Mouse (Mus musculus) v-Abl transformed pro-B cells (cell line): ENCODE measurements at regions not wholly inside any gene's neighbourhood (a gene's known extent, or its start where the extent isn't known, plus 50 kb on each side); places are given as distances from the start of the nearest gene placed in this dataset.

Source experiments
- in situ Hi-C, 2 experiments: fragments of 400-800 bp; cut with MboI; formaldehyde crosslinking; loops; one replicate each; pipeline ENCODE4 v1.15.1; 2025; ENCODE audit not compliant: unreplicated experiment in 2 of 2

GRCm38 (mm10) chr10:22921035-22921965 is 101.3 kb upstream of the Tcf21 start:
- in situ Hi-C loops = no loop called here

GRCm38 (mm10) chr10:22919869-22920268 is 99.9 kb upstream of the Tcf21 start:
- in situ Hi-C loops = no loop called here

DNA sequence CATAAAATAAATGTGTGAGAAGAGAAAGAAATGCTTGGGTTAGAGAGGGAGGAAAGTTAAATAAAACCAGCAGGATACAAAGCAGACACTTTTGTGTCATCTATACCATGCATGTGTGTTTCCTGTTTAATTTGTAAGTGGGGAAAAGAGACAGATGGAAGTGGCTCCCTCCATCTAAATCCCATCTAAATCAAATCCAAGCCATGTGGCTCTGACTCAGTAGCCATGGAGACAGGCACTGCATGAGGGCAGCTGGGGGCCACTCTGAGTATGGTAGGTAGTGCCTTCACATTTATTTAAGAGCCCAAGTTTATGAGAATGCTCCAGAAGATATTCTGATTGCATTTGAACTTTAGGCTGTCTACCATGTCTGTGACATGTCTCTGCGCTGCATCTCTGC is 97.8 kb upstream of the Tcf21 start:
- in situ Hi-C loops = no loop called here

GRCm38 (mm10) chr10:22915785-22916514 is 96.0 kb upstream of the Tcf21 start:
- in situ Hi-C loops = no loop called here

DNA sequence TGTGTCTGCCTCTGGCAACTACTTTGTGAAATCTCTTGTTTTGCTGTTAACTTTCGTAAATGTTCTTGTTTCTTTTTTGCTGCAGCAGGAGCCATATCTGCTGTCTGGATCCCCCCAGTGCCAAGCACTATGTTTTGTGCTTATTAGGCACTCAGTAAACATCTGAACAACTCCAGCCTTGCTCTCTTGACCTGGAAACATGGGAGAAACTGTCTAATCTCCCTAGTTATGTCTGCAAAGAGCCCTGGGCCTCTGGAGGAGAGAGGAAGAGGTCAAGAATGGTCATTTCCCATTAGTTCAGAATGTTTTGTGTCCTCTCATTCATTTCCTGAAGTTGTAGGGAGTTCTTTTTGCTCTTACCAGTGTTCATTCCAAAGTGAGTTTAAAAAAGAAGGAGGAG is 93.1 kb upstream of the Tcf21 start:
- in situ Hi-C loops = no loop called here

DNA sequence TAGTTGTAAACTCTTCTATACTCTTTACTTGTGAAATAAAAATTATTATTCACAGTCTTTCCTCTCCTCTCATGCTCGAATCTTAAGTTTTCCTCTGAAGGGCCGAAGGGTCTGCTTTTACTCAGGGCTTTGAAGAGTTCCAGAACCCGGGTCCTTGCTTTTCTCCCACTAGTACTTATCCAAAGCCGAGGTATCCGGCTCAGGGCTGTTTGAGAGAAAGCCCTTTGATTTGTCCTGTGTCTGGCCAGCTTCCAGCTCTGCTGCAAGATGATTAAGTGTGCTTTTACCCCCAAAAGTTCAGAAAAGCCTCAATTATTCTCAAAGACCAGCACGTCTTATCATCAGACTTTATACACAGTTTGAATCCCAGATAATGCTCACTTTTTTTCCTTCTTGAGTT is 88.7 kb upstream of the Tcf21 start:
- in situ Hi-C loops = no loop called here

GRCm38 (mm10) chr10:22905281-22905680 is 85.3 kb upstream of the Tcf21 start:
- in situ Hi-C loops = no loop called here

- in situ Hi-C loops = no loop called here
These were observed 73.5 kb upstream of the Tcf21 start for GRCm38 (mm10) chr10:22893442-22893985.

GRCm38 (mm10) chr10:22887451-22887850 is 67.5 kb upstream of the Tcf21 start:
- in situ Hi-C loops = no loop called here

DNA sequence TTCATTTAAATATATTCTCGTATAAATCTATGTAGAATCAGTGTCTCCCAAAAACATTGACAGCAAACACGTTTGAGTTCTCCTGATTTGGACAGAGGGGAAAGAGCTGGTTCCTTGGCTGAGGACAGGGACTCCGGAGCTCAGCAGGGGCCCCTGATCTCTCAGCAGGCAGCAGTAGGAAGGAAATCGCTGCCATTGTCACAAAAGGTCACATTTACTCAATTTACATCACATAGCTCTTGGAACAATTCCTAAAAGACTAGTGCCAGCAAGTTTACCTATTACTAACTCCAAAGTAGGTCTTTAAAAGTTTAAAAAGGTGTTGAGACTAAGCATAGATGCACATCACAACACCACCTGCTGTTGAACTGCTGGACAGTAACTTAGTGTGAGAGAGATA is 59.7 kb upstream of the Tcf21 start:
- in situ Hi-C loops = no loop called here

DNA sequence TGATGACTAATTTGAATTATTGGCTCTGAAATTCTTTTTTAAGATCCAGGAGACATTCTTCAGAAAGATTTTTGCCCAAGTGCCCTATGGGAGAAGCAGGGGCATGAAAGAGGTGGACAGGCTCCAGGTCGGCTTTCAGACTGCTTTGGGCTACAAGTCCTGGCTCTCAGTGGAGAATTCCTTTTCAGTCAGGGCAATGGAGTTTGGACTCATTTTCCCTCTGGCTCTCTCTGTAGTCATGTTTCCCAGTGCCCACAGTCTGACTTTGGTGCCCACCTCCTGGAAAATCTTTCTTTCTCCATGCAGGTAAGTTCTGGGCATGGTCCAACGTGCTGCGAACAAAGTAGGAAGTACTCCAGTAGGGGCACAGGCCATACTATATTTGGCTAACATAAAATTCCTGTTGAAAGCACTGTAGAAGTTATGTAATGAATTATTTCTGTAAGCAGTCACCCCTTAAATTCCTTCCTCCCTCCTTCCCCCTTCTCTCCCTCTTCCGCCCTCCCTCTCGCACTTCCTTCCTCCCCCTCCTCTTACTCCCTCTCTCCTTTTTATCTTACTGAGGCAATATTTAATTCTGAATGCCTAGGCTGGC is 57.7 kb upstream of the Tcf21 start:
- in situ Hi-C loops = no loop called here

DNA sequence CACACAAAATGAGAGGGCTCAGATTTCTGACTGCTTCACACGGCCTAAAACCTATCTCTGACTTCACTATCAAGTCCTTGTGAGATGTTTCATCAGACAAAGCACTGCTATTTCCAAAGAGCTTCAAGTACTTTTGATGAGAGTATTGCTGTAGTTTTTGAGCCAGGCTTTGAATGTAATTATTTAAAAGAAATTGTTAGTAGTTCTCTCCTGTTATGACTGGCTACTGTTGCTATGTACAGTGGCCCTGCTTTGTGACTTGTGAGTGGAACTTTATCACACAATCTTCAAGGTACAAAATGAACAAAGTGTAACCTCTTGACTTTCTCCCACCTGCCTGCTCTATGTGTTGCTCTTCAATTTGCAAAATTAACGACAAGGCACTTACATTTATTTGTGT is 57.1 kb upstream of the Tcf21 start:
- in situ Hi-C loops = no loop called here

GRCm38 (mm10) chr10:22875675-22876074 is 55.7 kb upstream of the Tcf21 start:
- in situ Hi-C loops = no loop called here

DNA sequence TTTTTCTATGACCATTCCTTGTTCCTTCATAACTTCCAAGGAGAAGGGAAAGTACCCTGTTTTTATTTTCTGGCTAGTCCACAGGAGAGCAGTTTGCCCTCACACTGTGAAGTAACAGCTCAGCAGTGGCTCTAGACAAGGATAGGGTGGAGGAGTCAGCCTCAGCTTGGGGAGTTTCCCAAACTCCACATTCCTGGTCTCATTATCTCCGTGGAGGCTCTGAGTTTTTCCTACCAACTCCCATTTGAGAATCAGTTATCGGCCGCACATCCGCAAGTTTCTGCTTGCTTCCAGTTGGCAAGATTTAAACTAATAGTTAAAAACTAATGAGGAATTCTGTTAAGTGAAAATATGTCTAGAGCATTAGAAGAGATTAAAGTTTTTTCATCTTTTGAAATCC is 55.2 kb upstream of the Tcf21 start:
- in situ Hi-C loops = no loop called here
